Mouse (Mus musculus) lung, adult 2 months (tissue): ENCODE data around the gene Atg101.

Experiments
- CTCF ChIP-seq: fragments of 200-500 bp; IDR thresholded peaks from 2 replicates; pipeline ENCODE4 v1.5.1; 2011; ENCODE audit warnings: mild to moderate bottlenecking, low read length, control low read depth; ENCODE audit not compliant: insufficient read depth
- POLR2A ChIP-seq: fragments of 200-500 bp; IDR thresholded peaks from 2 replicates; pipeline ENCODE4 v1.6.1; 2011; ENCODE audit warnings: low read depth, mild to moderate bottlenecking, control low read depth, low read length, borderline replicate concordance; ENCODE audit errors: extremely low read depth

DNA sequence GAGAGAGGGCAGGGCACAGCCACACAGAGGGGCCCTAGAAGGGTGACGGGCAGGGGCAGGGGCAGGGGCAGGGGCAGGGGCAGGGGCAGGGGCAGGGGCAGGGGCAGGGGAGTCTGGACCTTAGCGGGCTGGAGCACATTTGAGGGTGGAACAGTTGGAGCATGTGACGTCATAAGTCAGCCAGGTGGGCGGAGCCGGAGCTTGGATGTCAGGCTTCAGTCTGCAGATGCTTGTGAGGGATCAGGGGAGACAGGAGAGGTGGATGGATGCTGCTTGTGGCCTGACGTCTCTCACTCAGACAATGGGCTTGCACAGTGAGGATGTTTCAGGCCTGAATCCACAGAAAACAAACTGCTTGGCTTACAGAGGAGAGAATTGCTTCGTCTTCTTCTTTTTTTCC is 14.5 kb downstream of the Atg101 start:
- TF ChIP-seq CTCF = no peak
- no peak for TF ChIP-seq POLR2A
